Mouse (Mus musculus) small intestine, adult 2 months (tissue): ENCODE data around the gene Lrch1.

Experiments
- CTCF ChIP-seq: fragments of 200-500 bp; IDR thresholded peaks from 2 replicates; pipeline ENCODE4 v1.5.1; 2012; ENCODE audit warnings: low read depth, mild to moderate bottlenecking, control low read depth, inconsistent platforms, low read length, moderate library complexity, mixed read lengths; ENCODE audit not compliant: insufficient replicate concordance, insufficient read length; ENCODE audit errors: extremely low read depth
- POLR2A ChIP-seq: fragments of 200-500 bp; IDR thresholded peaks from 2 replicates; pipeline ENCODE4 v1.6.1; 2012; ENCODE audit warnings: low read depth, mild to moderate bottlenecking, control low read depth, inconsistent platforms, low read length, moderate library complexity

GRCm38 (mm10) chr14:74709054-74709453, 238.6 kb downstream of the Lrch1 start:
- no peak for TF ChIP-seq POLR2A
- TF ChIP-seq CTCF = no peak
